Comparison of ENCODE assay signal across 11 mouse cellular contexts in the genomic region with DNA sequence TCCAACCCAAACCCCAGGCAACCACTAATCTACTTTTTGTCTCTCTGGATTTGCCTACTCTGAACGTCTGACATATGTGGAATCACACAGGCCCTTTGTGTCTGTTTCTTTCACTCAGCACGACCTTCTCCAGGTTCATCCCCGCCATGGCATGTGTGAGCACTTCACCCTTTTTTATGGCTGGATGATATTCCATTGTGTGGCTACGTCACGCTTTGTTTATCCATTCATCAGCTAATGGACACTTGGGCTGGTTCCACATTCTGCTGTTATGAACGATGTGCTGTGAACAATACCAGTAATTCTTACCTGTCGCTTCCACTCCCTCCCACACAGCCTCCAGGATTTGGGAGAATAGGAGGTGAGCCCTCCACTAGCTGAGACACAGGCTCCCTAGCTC. TPM values are rescaled to one million over a fixed set of nuclear protein-coding genes. Genes with fewer than 3 reads are reported as not detected.
A peak's percentile ranks its signal among the peaks of the same experiment; 100 is the strongest.
DNase-seq lines count a peak whose midpoint lies in the region; ATAC-seq and TF ChIP-seq lines count a peak whose summit lies in the region.
"Had no signal": no experiment of that assay in that cellular context is flagged by ENCODE, and none has a peak within 500 bp of the region (broad histone marks: within the 10 kb centered on the region; RNA-seq: fewer than 3 reads in every experiment).

No protein-coding gene starts in this region.

- 41% methylated on average over 7 of the region's 7 CpGs for WGBS in heart, embryonic 11.5 days (ENCODE audit: insufficient replicate concordance)
- WGBS in lung, embryonic 14.5 days = 47% methylated on average over 7 of the region's 7 CpGs
- 44% methylated on average over 7 of the region's 7 CpGs for WGBS in intestine, embryonic 14.5 days
- WGBS in neural tube, embryonic 13.5 days = 34% methylated on average over 7 of the region's 7 CpGs

- peaks cover 30% of the 10 kb centered on the region for H3K36me3 ChIP-seq in heart, embryonic 11.5 days (ENCODE audit: control insufficient read depth, insufficient read depth, low read length)
- peaks cover 52% of the 10 kb centered on the region for H3K36me3 ChIP-seq in lung, embryonic 14.5 days (ENCODE audit: insufficient read depth)
- peaks cover 28% of the 10 kb centered on the region for H3K36me3 ChIP-seq in intestine, embryonic 14.5 days (ENCODE audit: control insufficient read depth, insufficient read depth, low read length)
- peaks cover 14% of the 10 kb centered on the region for H3K36me3 ChIP-seq in neural tube, embryonic 13.5 days

- H3K27ac ChIP-seq in heart, embryonic 11.5 days (ENCODE audit: low read depth, low read length) = peak overlapping the region; percentile 100
- peak overlapping the region; percentile 99; the same call in 1 of the 2 replicates for H3K27ac ChIP-seq in lung, embryonic 14.5 days (ENCODE audit: low read depth)
- no peak overlapping the region for H3K27ac ChIP-seq in intestine, embryonic 14.5 days (ENCODE audit: low read depth)
- H3K27ac ChIP-seq in neural tube, embryonic 13.5 days (replicated peaks) = no peak overlapping the region

- peak overlapping the region; percentile 98 for H3K4me3 ChIP-seq in heart, embryonic 11.5 days (ENCODE audit: low read depth, low read length)
- H3K4me3 ChIP-seq in lung, embryonic 14.5 days (ENCODE audit: low read depth, low read length) = peak overlapping the region; percentile 98; the same call in 1 of the 2 replicates
- 0 out of 2 replicates have a peak overlapping the region, but pooled peaks have one; percentile 71 for H3K4me3 ChIP-seq in intestine, embryonic 14.5 days (ENCODE audit: low read depth, low read length)
- H3K4me3 ChIP-seq in neural tube, embryonic 13.5 days = 0 out of 2 replicates have a peak overlapping the region, but pooled peaks have one; percentile 66

- H3K4me1 ChIP-seq in heart, embryonic 11.5 days (ENCODE audit: control insufficient read depth, insufficient read depth, low read length) = peaks cover 35% of the 10 kb centered on the region
- peaks cover 12% of the 10 kb centered on the region for H3K4me1 ChIP-seq in lung, embryonic 14.5 days (ENCODE audit: insufficient read depth)
- H3K4me1 ChIP-seq in intestine, embryonic 14.5 days (replicated peaks; ENCODE audit: control insufficient read depth, insufficient read depth, low read length) = peaks cover 44% of the 10 kb centered on the region
- H3K4me1 ChIP-seq in neural tube, embryonic 13.5 days (replicated peaks) = peaks cover 65% of the 10 kb centered on the region

- no peaks in the 10 kb centered on the region; the same call in 1 of the 2 replicates for H3K9me3 ChIP-seq in heart, embryonic 11.5 days (replicated peaks; ENCODE audit: control insufficient read depth, low read length)
- peaks cover 5% of the 10 kb centered on the region; the same call in 1 of the 2 replicates for H3K9me3 ChIP-seq in lung, embryonic 14.5 days (ENCODE audit: low read depth, low read length)
- 0 out of 2 replicates have a peak, but pooled peaks cover 7% of the 10 kb centered on the region for H3K9me3 ChIP-seq in intestine, embryonic 14.5 days (ENCODE audit: control insufficient read depth, low read length)
- no peaks in the 10 kb centered on the region for H3K9me3 ChIP-seq in neural tube, embryonic 13.5 days

- DNase-seq in heart, adult 11 months = no peak
- no peak for DNase-seq in lung, embryonic 14.5 days
- no peak for DNase-seq in lung, postnatal 25 days (ENCODE audit: low spot score)
- DNase-seq in intestine, embryonic 14.5 days (ENCODE audit: low spot score) = no peak
- DNase-seq in retina, postnatal 1 day = no peak
- DNase-seq in cerebellum, postnatal 14 days = no peak
- DNase-seq: adrenal gland, postnatal 36 days; cerebellum, postnatal 25 days; forebrain, postnatal 0 days had no signal

- no peak for ATAC-seq in heart, embryonic 11.5 days (replicated peaks; ENCODE audit: insufficient number of reproducible peaks, low FRiP score, low TSS enrichment)
- no peak for ATAC-seq in lung, embryonic 14.5 days (ENCODE audit: insufficient read depth)
- no peak for ATAC-seq in intestine, embryonic 14.5 days (replicated peaks; ENCODE audit: low FRiP score, low TSS enrichment, low read depth)
- ATAC-seq in neural tube, embryonic 13.5 days (ENCODE audit: low read depth) = no peak
- ATAC-seq: forebrain, postnatal 0 days had no signal

- no peak for TF ChIP-seq CTCF in lung, embryonic 14.5 days (IDR thresholded peaks at IDR 0.05; ENCODE audit: low read depth)

- H3K9ac ChIP-seq in heart, embryonic 11.5 days (ENCODE audit: low read depth, low read length) = peak overlapping the region; percentile 100
- no peak overlapping the region for H3K9ac ChIP-seq in lung, embryonic 14.5 days
- H3K9ac ChIP-seq in intestine, embryonic 14.5 days (ENCODE audit: low read length) = no peak overlapping the region
- H3K9ac ChIP-seq in neural tube, embryonic 13.5 days = no peak overlapping the region
- H3K9ac ChIP-seq: forebrain, postnatal 0 days had no signal

- H3K4me2 ChIP-seq in heart, embryonic 11.5 days = peak overlapping the region; percentile 97
- peak overlapping the region; percentile 99 for H3K4me2 ChIP-seq in lung, embryonic 14.5 days
- H3K4me2 ChIP-seq in intestine, embryonic 14.5 days (ENCODE audit: low read length) = peak overlapping the region; percentile 92
- peak overlapping the region; percentile 83 for H3K4me2 ChIP-seq in neural tube, embryonic 13.5 days

- H3K27me3 ChIP-seq in heart, embryonic 11.5 days (ENCODE audit: control insufficient read depth, insufficient read depth, low read length) = no peaks in the 10 kb centered on the region
- H3K27me3 ChIP-seq in lung, embryonic 14.5 days (ENCODE audit: insufficient read depth, low read length) = no peaks in the 10 kb centered on the region
- H3K27me3 ChIP-seq in intestine, embryonic 14.5 days (replicated peaks; ENCODE audit: control insufficient read depth, insufficient read depth, low read length) = no peaks in the 10 kb centered on the region
- peaks cover 22% of the 10 kb centered on the region for H3K27me3 ChIP-seq in neural tube, embryonic 13.5 days

RNA-seq across cellular contexts. Expression of gene Smad6, which starts 5.8 kb away (rescaled TPM):
- polyA plus RNA-seq in heart, embryonic 11.5 days (2014; fragmentation: Nextera tagmentation; extraction: Ambion mirVana) = 30.5 and 31.6 TPM in 2 replicates
- polyA plus RNA-seq in lung, embryonic 14.5 days (2014; fragmentation: Nextera tagmentation; extraction: Ambion mirVana) = 13.6 and 15.3 TPM in 2 replicates
- polyA plus RNA-seq in intestine, embryonic 14.5 days (2014; fragmentation: Nextera tagmentation; extraction: Ambion mirVana) = 8.5 and 9.3 TPM in 2 replicates
- polyA plus RNA-seq in neural tube, embryonic 13.5 days (2015; fragmentation: Nextera tagmentation; extraction: Ambion mirVana) = 3.8 and 4.1 TPM in 2 replicates

Comparison
In these comparisons a context has a peak if more than half of its experiments do, and no peak if none do; other contexts are left out.
1. H3K27ac ChIP-seq: peak in heart, embryonic 11.5 days (single experiment) and lung, embryonic 14.5 days (single experiment); none in intestine, embryonic 14.5 days (single experiment) and neural tube, embryonic 13.5 days (single experiment).
2. Peak in every context shown above with its lines, with median percentiles within 50 percentile points of each other: H3K4me2 ChIP-seq and H3K4me3 ChIP-seq.